Mouse (Mus musculus): ENCODE measurements at regions not wholly inside any gene's neighbourhood (a gene's known extent, or its start where the extent isn't known, plus 50 kb on each side); places are given as distances from the start of the nearest gene placed in this dataset.
A peak's percentile ranks its signal among the peaks of the same experiment; 100 is the strongest.
"Not testable (repeated sequence)": the region's sequence is repeated elsewhere in the genome, so short reads cannot be mapped to it uniquely, and the experiment has no call there.

GRCm38 (mm10) chr4:114296380-114296779 is 110.1 kb upstream of the Trabd2b start:
- Histone ChIP-seq H3K4me3 (no peak overlapping the region), H3K4me1 (no peaks in the 10 kb centered on the region), H3K4me2 (replicated peaks) (no peak overlapping the region), H3K9me3 (no peaks in the 10 kb centered on the region), H3K27me3 (replicated peaks) (no peaks in the 10 kb centered on the region), H3K36me3 (no peaks in the 10 kb centered on the region), H3K27ac (no peak overlapping the region), H3K9ac (no peak overlapping the region)
- ATAC-seq (ENCODE audit: low FRiP score, low read depth) = no peak

DNA sequence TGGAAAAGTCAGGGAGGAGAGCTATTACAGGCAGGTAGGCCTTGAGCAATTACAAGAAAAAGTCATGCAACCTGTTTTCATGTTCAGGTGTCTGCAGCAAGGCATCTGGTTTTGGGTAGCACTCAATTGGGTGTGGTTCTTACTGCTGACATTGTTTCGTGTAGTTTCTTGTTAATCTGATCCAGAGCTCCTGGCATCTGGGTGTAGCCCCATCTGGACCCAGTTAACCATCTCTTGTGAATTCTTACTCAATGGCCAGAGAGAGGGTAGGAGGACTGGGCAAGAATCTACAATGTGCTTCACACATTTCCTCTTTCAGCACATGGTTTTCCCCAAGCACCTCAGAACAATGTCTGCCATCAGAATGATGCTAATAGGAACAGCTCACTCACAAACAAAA is 108.0 kb upstream of the Trabd2b start:
- 54% methylated on average over 1 of the region's 1 CpGs for WGBS
- H3K9ac ChIP-seq; H3K27ac ChIP-seq; H3K27me3 ChIP-seq (replicated peaks); H3K4me2 ChIP-seq (replicated peaks); H3K36me3 ChIP-seq; ATAC-seq (ENCODE audit: low FRiP score, low read depth); H3K4me3 ChIP-seq; H3K4me1 ChIP-seq; H3K9me3 ChIP-seq: not testable (repeated sequence)

DNA sequence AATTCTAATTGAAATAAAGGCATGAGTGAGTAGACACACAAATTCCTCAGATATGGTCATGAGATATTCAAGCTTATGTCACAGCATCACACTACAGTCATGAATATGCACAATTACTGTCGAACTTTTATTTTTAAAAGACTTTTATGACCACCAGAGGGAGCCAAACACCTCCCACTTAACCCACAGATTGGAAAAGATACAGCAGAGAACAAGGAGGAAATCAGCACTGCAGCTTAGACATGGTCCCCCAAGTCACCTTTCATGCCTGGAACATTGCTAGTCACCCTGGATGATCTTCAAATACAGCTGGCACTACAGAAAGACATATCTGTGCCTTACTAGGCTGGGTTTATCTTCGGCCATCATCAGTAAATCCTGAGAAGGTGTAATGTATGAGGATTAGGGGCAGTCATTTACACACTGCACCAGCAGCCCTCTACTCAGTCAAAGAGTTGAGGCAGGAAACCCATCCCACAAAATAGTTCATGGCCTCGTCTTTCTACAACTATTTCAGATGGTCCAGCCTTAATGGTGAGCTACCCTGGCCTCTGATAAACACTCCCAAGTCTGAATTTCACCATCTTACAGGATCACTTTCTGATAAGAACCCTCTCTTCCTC is 106.0 kb upstream of the Trabd2b start:
- Histone ChIP-seq H3K9ac (no peak overlapping the region), H3K27me3 (replicated peaks) (no peaks in the 10 kb centered on the region), H3K36me3 (no peaks in the 10 kb centered on the region), H3K4me2 (replicated peaks) (no peak overlapping the region), H3K4me3 (no peak overlapping the region), H3K9me3 (no peaks in the 10 kb centered on the region), H3K4me1 (no peaks in the 10 kb centered on the region), H3K27ac (no peak overlapping the region)
- ATAC-seq (ENCODE audit: low FRiP score, low read depth) = 0 out of 2 replicates have a peak, but pooled peaks have one; percentile 41
- WGBS = 51% methylated on average over 3 of the region's 3 CpGs

DNA sequence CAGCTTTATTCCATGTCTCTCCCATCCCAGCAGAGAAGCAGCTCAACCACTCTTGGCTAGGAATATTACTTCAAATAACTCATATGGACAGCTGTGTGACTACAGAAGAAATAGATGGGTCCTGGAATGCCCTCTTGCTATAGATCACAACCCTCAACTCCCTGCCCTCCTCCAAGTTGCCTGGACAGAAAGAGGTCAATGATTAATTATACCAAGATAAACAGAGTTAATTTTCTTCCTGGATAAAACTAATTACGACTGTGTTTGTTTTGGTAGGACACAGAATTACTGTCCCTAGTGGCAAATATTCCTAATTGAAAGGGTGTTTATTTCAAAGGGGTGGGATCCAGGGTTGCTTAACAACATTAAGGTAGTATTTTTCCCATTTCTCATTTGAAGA is 101.9 kb upstream of the Trabd2b start:
- ATAC-seq (ENCODE audit: low FRiP score, low read depth) = no peak
- no peaks in the 10 kb centered on the region for H3K36me3 ChIP-seq
- H3K9ac ChIP-seq = no peak overlapping the region
- WGBS = 70% methylated on average over 1 of the region's 1 CpGs
- H3K4me1 ChIP-seq = no peaks in the 10 kb centered on the region
- H3K4me2 ChIP-seq (replicated peaks) = no peak overlapping the region
- H3K4me3 ChIP-seq = no peak overlapping the region
- no peaks in the 10 kb centered on the region for H3K27me3 ChIP-seq (replicated peaks)
- H3K27ac ChIP-seq = no peak overlapping the region
- H3K9me3 ChIP-seq = no peaks in the 10 kb centered on the region

DNA sequence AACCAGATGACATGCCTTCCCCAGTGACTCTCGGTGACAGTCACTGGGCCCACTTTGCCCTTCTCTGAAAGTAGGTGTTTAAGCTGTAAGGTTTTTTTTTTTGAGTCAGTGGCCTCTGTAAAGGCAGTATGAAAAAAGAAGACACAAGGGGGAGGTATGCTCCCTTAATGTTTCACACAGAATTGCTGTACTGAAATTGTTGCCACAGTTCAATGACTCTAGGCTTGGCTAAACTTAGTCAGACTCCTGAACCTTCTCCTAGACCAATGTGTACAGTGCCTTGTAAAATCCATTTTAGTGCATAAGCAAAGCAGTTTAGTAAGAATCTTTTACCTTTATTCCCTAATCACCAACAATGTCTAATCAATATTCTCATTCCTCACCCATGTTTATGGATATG is 99.0 kb upstream of the Trabd2b start:
- Histone ChIP-seq H3K4me2 (replicated peaks) (no peak overlapping the region), H3K4me1 (no peaks in the 10 kb centered on the region), H3K9me3 (no peaks in the 10 kb centered on the region), H3K27me3 (replicated peaks) (no peaks in the 10 kb centered on the region), H3K4me3 (no peak overlapping the region), H3K27ac (no peak overlapping the region), H3K9ac (no peak overlapping the region), H3K36me3 (no peaks in the 10 kb centered on the region)
- ATAC-seq (ENCODE audit: low FRiP score, low read depth) = no peak
- WGBS = 86% methylated on average over 1 of the region's 1 CpGs

- no peaks in the 10 kb centered on the region for H3K27me3 ChIP-seq (replicated peaks)
- H3K27ac ChIP-seq = no peak overlapping the region
- no peak overlapping the region for H3K4me2 ChIP-seq (replicated peaks)
- no peak overlapping the region for H3K9ac ChIP-seq
- no peak overlapping the region for H3K4me3 ChIP-seq
- no peak for ATAC-seq (ENCODE audit: low FRiP score, low read depth)
- no peaks in the 10 kb centered on the region for H3K4me1 ChIP-seq
- no peaks in the 10 kb centered on the region for H3K9me3 ChIP-seq
- H3K36me3 ChIP-seq = no peaks in the 10 kb centered on the region
- 6% methylated on average over 1 of the region's 1 CpGs for WGBS
Observed at GRCm38 (mm10) chr4:114308518-114308917, 98.0 kb upstream of the Trabd2b start.

DNA sequence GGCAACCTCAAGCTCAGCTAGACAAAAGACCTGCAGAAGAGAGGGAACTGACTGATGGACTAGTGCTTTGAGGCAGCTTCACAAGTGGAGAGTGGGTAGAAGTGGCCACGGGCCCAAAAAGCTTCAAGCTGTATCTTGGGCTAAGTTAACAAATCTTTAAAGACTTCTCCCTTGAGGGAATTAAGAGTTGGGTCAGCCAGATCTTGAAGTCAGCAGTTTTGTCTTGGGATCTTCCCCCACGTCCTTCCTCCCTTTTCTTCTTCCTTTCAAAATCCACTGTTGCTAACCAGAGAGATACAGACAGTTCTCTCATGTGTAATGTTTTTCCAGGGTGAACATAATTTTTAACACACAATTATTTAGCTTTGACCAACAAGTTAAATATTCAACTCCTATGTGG is 91.5 kb upstream of the Trabd2b start:
- WGBS = 75% methylated on average over 2 of the region's 2 CpGs
- Histone ChIP-seq H3K4me3 (no peak overlapping the region), H3K9ac (no peak overlapping the region), H3K27me3 (replicated peaks) (no peaks in the 10 kb centered on the region), H3K4me1 (peaks cover 3% of the 10 kb centered on the region; the same call in 1 of the 2 replicates), H3K27ac (no peak overlapping the region), H3K9me3 (no peaks in the 10 kb centered on the region), H3K36me3 (no peaks in the 10 kb centered on the region), H3K4me2 (replicated peaks) (no peak overlapping the region)
- ATAC-seq (ENCODE audit: low FRiP score, low read depth) = no peak

GRCm38 (mm10) chr4:114315556-114315955 is 91.0 kb upstream of the Trabd2b start:
- ATAC-seq (ENCODE audit: low FRiP score, low read depth) = no peak
- H3K36me3 ChIP-seq = no peaks in the 10 kb centered on the region
- no peaks in the 10 kb centered on the region for H3K9me3 ChIP-seq
- H3K4me1 ChIP-seq = peaks cover 3% of the 10 kb centered on the region; the same call in 1 of the 2 replicates
- 40% methylated on average over 2 of the region's 2 CpGs for WGBS
- no peak overlapping the region for H3K27ac ChIP-seq
- H3K4me2 ChIP-seq (replicated peaks) = no peak overlapping the region
- H3K9ac ChIP-seq = no peak overlapping the region
- no peaks in the 10 kb centered on the region for H3K27me3 ChIP-seq (replicated peaks)
- H3K4me3 ChIP-seq = no peak overlapping the region

DNA sequence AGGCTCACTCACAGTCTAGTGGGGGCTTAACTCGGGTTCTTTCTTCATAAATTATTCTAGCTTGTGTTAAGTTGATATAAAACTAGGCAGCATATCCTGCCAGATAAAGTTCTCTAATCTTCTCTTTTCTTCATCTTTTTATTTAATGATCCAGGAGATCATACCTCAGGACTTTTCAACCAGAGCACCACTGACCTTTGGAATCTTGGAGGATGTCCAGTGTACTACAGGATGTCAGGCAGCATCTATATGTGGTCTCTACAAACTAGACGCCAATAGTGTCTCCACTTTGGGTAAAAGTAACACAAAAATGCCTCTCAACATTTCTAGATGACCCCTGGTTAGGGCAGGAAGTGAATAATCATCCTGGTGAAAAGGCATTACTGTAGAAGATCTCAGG is 89.4 kb upstream of the Trabd2b start:
- no peaks in the 10 kb centered on the region for H3K9me3 ChIP-seq
- H3K36me3 ChIP-seq = no peaks in the 10 kb centered on the region
- H3K27ac ChIP-seq = no peak overlapping the region
- no peaks in the 10 kb centered on the region for H3K27me3 ChIP-seq (replicated peaks)
- H3K4me3 ChIP-seq = no peak overlapping the region
- no peak overlapping the region for H3K9ac ChIP-seq
- no peak overlapping the region for H3K4me2 ChIP-seq (replicated peaks)
- H3K4me1 ChIP-seq = peaks cover 3% of the 10 kb centered on the region; the same call in 1 of the 2 replicates
- no peak for ATAC-seq (ENCODE audit: low FRiP score, low read depth)
- 87% methylated on average over 2 of the region's 2 CpGs for WGBS

DNA sequence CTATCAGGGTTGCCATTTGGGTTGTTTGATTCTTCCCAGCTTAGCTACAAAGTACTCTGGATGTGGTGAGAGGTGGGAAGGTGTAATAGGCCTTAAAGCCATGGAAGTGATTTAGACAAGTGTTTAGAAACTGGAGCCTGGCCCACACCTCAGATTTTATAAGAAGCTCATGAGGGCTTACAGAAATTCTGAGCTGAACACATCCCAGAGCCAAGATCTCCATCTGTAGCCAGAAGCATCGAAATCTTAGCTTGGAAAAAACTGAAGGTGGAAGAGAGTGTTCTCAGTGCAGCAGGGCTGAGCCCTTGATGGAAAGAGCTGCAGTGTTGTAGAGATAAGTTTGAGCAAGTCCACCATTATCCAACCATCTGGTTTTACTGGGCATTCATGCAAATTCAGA is 86.4 kb upstream of the Trabd2b start:
- ATAC-seq (ENCODE audit: low FRiP score, low read depth) = no peak
- no peak overlapping the region for H3K27ac ChIP-seq

DNA sequence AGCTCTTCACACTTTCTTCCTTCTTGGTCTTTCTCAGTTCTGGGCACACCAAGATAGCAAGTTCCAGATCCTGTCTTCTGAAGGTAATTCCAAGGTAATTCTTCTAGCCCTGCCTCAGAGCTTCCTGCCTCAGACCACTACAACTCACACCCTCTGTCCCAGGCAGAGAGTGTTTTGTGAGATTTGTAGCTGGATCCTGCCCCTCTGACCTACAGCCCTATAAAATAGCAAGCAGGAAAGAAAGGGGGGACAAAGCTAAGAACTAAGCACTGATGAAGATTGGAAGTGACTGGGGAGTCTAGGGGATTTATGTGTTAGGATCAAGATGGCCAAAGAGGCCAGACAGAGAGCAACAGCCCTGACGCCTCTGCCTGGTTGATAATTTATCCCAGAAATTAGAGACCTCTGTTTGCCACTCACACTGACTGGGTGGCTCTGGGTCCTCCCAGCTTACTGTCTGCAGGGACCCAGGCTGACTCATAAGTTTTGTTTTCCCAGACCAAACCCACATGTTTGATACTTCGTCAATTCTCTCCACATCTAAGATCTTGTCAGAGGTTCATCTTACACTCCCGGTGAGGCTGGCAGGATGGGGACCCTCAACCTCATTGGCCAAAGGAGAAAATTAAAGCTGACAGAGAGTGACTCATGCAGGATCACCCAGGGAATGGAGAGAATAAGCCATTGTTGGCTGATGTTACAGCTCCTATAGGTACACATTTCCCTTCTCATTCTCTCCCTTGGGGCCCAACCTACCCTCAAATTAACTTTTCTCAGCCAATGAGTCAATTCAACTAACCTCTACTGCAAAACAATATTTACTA is 84.8 kb upstream of the Trabd2b start:
- Histone ChIP-seq H3K9ac (no peak overlapping the region), H3K4me2 (replicated peaks) (no peak overlapping the region), H3K9me3 (no peaks in the 10 kb centered on the region), H3K27ac (no peak overlapping the region), H3K4me1 (no peaks in the 10 kb centered on the region), H3K4me3 (no peak overlapping the region), H3K36me3 (no peaks in the 10 kb centered on the region), H3K27me3 (replicated peaks) (no peaks in the 10 kb centered on the region)
- WGBS = 68% methylated on average over 3 of the region's 3 CpGs
- ATAC-seq (ENCODE audit: low FRiP score, low read depth) = no peak

More for the DNA sequence above, 86.4 kb upstream of the Trabd2b start:
- Histone ChIP-seq H3K9me3 (no peaks in the 10 kb centered on the region), H3K4me1 (peaks cover 3% of the 10 kb centered on the region; the same call in 1 of the 2 replicates), H3K4me3 (no peak overlapping the region), H3K9ac (no peak overlapping the region), H3K27me3 (replicated peaks) (no peaks in the 10 kb centered on the region), H3K36me3 (no peaks in the 10 kb centered on the region), H3K4me2 (replicated peaks) (no peak overlapping the region)
- WGBS = 74% methylated on average over 1 of the region's 1 CpGs

DNA sequence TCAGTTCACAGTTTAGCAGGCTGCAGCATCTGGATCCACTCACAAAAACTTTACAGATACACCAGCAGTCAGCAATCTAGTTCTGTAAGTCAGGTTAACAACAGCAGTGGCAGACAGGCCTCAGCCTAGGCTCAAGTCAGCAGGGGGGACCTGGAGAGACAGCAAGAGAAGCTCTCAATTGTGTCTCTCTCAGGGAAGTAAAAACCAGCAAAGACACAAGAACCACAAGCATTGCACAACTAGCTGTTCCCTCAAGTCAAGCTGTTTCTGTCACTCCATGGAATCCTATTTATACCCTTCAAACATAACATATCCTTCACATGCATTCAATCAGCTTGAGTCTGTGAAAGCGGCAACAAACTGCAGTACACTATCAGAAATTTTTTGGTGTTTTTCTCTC is 76.5 kb upstream of the Trabd2b start:
- Histone ChIP-seq H3K9ac (no peak overlapping the region), H3K4me3 (no peak overlapping the region), H3K9me3 (no peaks in the 10 kb centered on the region), H3K4me2 (replicated peaks) (no peak overlapping the region), H3K27me3 (replicated peaks) (no peaks in the 10 kb centered on the region), H3K27ac (no peak overlapping the region), H3K36me3 (no peaks in the 10 kb centered on the region), H3K4me1 (no peaks in the 10 kb centered on the region)
- ATAC-seq (ENCODE audit: low FRiP score, low read depth) = no peak
- 88% methylated on average over 1 of the region's 1 CpGs for WGBS

- Histone ChIP-seq H3K9me3 (no peaks in the 10 kb centered on the region), H3K27me3 (replicated peaks) (no peaks in the 10 kb centered on the region), H3K4me1 (no peaks in the 10 kb centered on the region), H3K27ac (no peak overlapping the region), H3K9ac (no peak overlapping the region), H3K4me3 (no peak overlapping the region), H3K36me3 (no peaks in the 10 kb centered on the region), H3K4me2 (replicated peaks) (no peak overlapping the region)
- ATAC-seq (ENCODE audit: low FRiP score, low read depth) = no peak
- 54% methylated on average over 3 of the region's 3 CpGs for WGBS
Observed at GRCm38 (mm10) chr4:114331161-114331560, 75.4 kb upstream of the Trabd2b start.

Data from neural tube, embryonic 12.5 days (tissue).